Mouse (Mus musculus): ENCODE measurements around the gene Cacna1a.

GRCm38 (mm10) chr8:84657203-84657602 is 269.0 kb downstream of the Cacna1a start:
- TF ChIP-seq POLR2A (IDR thresholded peaks at IDR 0.05; ENCODE audit: borderline replicate concordance, control insufficient read depth, low read depth, low read length) = no peak
- no peak for TF ChIP-seq CTCF (IDR thresholded peaks at IDR 0.05; ENCODE audit: control insufficient read depth, insufficient read depth, low read length)
